25 mouse cellular contexts compared by ENCODE assay signal in the genomic region with DNA sequence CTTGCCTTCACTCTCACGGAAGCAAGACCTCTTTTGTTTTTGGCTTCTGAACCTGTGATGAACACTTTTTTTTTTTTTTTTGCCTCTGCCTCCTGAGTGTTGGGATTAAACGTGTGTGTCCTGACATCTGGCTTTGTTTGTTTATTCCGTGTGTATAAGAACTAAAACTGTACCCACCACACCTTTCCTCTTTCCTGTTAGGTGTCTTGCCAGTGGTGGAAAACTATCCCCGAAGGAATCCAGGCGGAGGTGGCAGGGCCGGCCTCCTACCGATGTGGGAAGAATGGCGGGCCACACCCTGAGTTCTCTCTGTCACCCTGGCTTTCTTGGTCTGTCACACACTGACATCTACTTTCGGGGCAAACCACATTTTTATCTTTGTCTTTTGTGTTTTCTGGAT. TPM values are rescaled to one million over a fixed set of nuclear protein-coding genes. Genes with fewer than 3 reads are reported as not detected.
A peak's percentile ranks its signal among the peaks of the same experiment; 100 is the strongest.
DNase-seq lines count a peak whose midpoint lies in the region; ATAC-seq and TF ChIP-seq lines count a peak whose summit lies in the region.
"Had no signal": no experiment of that assay in that cellular context is flagged by ENCODE, and none has a peak within 500 bp of the region (broad histone marks: within the 10 kb centered on the region; RNA-seq: fewer than 3 reads in every experiment).

No protein-coding gene starts in this region.

- H3K27ac ChIP-seq in kidney, embryonic 14.5 days (ENCODE audit: low read depth, low read length) = no peak overlapping the region
- no peak overlapping the region for H3K27ac ChIP-seq in midbrain, embryonic 11.5 days (ENCODE audit: low read depth, low read length)
- H3K27ac ChIP-seq in midbrain, postnatal 0 days (ENCODE audit: low read depth, low read length) = no peak overlapping the region
- H3K27ac ChIP-seq: embryonic facial prominence, embryonic 10.5 days; forebrain, embryonic 12.5 days; hindbrain, embryonic 13.5 days; limb, embryonic 10.5 days; midbrain, embryonic 15.5 days; neural tube, embryonic 15.5 days had no signal

- H3K4me2 ChIP-seq in kidney, embryonic 14.5 days (replicated peaks; ENCODE audit: low read depth, low read length) = no peak overlapping the region
- H3K4me2 ChIP-seq in midbrain, embryonic 11.5 days = no peak overlapping the region
- H3K4me2 ChIP-seq in midbrain, postnatal 0 days (ENCODE audit: low read depth, low read length, poor library complexity, severe bottlenecking) = no peak overlapping the region
- H3K4me2 ChIP-seq: forebrain, embryonic 12.5 days; hindbrain, embryonic 13.5 days; midbrain, embryonic 15.5 days; neural tube, embryonic 15.5 days had no signal

- no peaks in the 10 kb centered on the region for H3K36me3 ChIP-seq in kidney, embryonic 14.5 days (ENCODE audit: control insufficient read depth, insufficient read depth, low read length)
- no peaks in the 10 kb centered on the region for H3K36me3 ChIP-seq in midbrain, embryonic 11.5 days (ENCODE audit: control insufficient read depth, insufficient read depth, low read length)
- no peaks in the 10 kb centered on the region for H3K36me3 ChIP-seq in midbrain, postnatal 0 days (ENCODE audit: insufficient read depth, low read length)
- H3K36me3 ChIP-seq: embryonic facial prominence, embryonic 10.5 days; forebrain, embryonic 12.5 days; hindbrain, embryonic 13.5 days; limb, embryonic 10.5 days; midbrain, embryonic 15.5 days; neural tube, embryonic 15.5 days had no signal

- no peak overlapping the region for H3K4me3 ChIP-seq in kidney, embryonic 14.5 days (ENCODE audit: low read length)
- H3K4me3 ChIP-seq in midbrain, embryonic 11.5 days (ENCODE audit: low read depth, low read length) = no peak overlapping the region
- no peak overlapping the region for H3K4me3 ChIP-seq in midbrain, postnatal 0 days (ENCODE audit: low read depth, low read length)
- H3K4me3 ChIP-seq: embryonic facial prominence, embryonic 10.5 days; forebrain, embryonic 12.5 days; hindbrain, embryonic 13.5 days; limb, embryonic 10.5 days; megakaryocyte, embryonic 14.5 days; midbrain, embryonic 15.5 days; neural tube, embryonic 15.5 days had no signal

- H3K9ac ChIP-seq in kidney, embryonic 14.5 days (ENCODE audit: low read depth, low read length) = no peak overlapping the region
- H3K9ac ChIP-seq in midbrain, embryonic 11.5 days (ENCODE audit: low read length) = no peak overlapping the region
- H3K9ac ChIP-seq in midbrain, postnatal 0 days (replicated peaks; ENCODE audit: low read length, poor library complexity, severe bottlenecking) = no peak overlapping the region
- H3K9ac ChIP-seq: forebrain, embryonic 12.5 days; hindbrain, embryonic 13.5 days; liver, postnatal 0 days; midbrain, embryonic 15.5 days; neural tube, embryonic 15.5 days had no signal

- 82% methylated on average over 9 of the region's 9 CpGs for WGBS in kidney, embryonic 14.5 days
- 78% methylated on average over 9 of the region's 9 CpGs for WGBS in midbrain, embryonic 11.5 days
- WGBS in midbrain, postnatal 0 days = 55% methylated on average over 9 of the region's 9 CpGs

- no peak for ATAC-seq in kidney, embryonic 14.5 days (ENCODE audit: low FRiP score, low TSS enrichment)
- no peak for ATAC-seq in midbrain, embryonic 11.5 days (ENCODE audit: low FRiP score)
- ATAC-seq in midbrain, postnatal 0 days (ENCODE audit: low FRiP score) = no peak
- ATAC-seq: inflammation-experienced regulatory T-cells, adult 6 months; liver, postnatal 0 days; midbrain, embryonic 15.5 days had no signal

- TF ChIP-seq CTCF in midbrain, postnatal 0 days (IDR thresholded peaks at IDR 0.05) = no peak

- no peaks in the 10 kb centered on the region for H3K27me3 ChIP-seq in kidney, embryonic 14.5 days (ENCODE audit: control insufficient read depth, insufficient read depth, low read length)
- no peaks in the 10 kb centered on the region for H3K27me3 ChIP-seq in midbrain, embryonic 11.5 days (ENCODE audit: control insufficient read depth, insufficient read depth, low read length)
- no peaks in the 10 kb centered on the region for H3K27me3 ChIP-seq in midbrain, postnatal 0 days (ENCODE audit: insufficient read depth, low read length)
- H3K27me3 ChIP-seq: CH12.LX; forebrain, embryonic 12.5 days; hindbrain, embryonic 13.5 days; megakaryocyte, embryonic 14.5 days; midbrain, embryonic 15.5 days; neural tube, embryonic 15.5 days had no signal

- 0 out of 2 replicates have a peak, but pooled peaks cover 2% of the 10 kb centered on the region for H3K4me1 ChIP-seq in kidney, embryonic 14.5 days (ENCODE audit: control insufficient read depth, insufficient read depth, low read length)
- H3K4me1 ChIP-seq in midbrain, embryonic 11.5 days (ENCODE audit: control insufficient read depth, insufficient read depth, low read length) = peaks cover 23% of the 10 kb centered on the region
- peaks cover 5% of the 10 kb centered on the region; the same call in 1 of the 2 replicates for H3K4me1 ChIP-seq in midbrain, postnatal 0 days (ENCODE audit: insufficient read depth, low read length)

- no peaks in the 10 kb centered on the region for H3K9me3 ChIP-seq in kidney, embryonic 14.5 days (ENCODE audit: control insufficient read depth, low read length)
- H3K9me3 ChIP-seq in midbrain, embryonic 11.5 days (ENCODE audit: control insufficient read depth, low read length) = no peaks in the 10 kb centered on the region
- H3K9me3 ChIP-seq in midbrain, postnatal 0 days (ENCODE audit: low read length) = no peaks in the 10 kb centered on the region
- H3K9me3 ChIP-seq: embryonic facial prominence, embryonic 10.5 days; forebrain, embryonic 12.5 days; hindbrain, embryonic 13.5 days; limb, embryonic 10.5 days; megakaryocyte, embryonic 14.5 days; midbrain, embryonic 15.5 days; neural tube, embryonic 15.5 days had no signal

- intact Hi-C loops in heart, postnatal 14 days (cut with DNase I) = no loop called here

- DNase-seq in heart, adult 18-20 months = peak; percentile 64 to 85
- no peak for DNase-seq in heart, postnatal 14 days
- DNase-seq in kidney, postnatal 14 days = peak; percentile 54
- peak; percentile 59 for DNase-seq in midbrain, embryonic 11.5 days (ENCODE audit: low spot score, missing footprints)
- DNase-seq in midbrain, postnatal 0 days (ENCODE audit: low spot score) = no peak
- no peak for DNase-seq in right cerebral cortex, postnatal 25 days
- DNase-seq: adrenal gland, adult 2 months; cerebellum, adult 8-10 months; gastrocnemius, postnatal 14 days; liver, postnatal 0 days; thymus, postnatal 4 days had no signal

RNA-seq across cellular contexts. Expression of a gene that starts 8.3 kb away (rescaled TPM):
- total RNA-seq in heart, adult 18-20 months (2021) = 10 to 100 TPM; 37.1 to 40.8 TPM
- total RNA-seq in heart, postnatal 14 days (2021) = 10 to 100 TPM; 44.2 to 45.6 TPM
- 12.6 and 30.4 TPM in 2 replicates for polyA plus RNA-seq in kidney, embryonic 14.5 days (2014; fragmentation: Nextera tagmentation; extraction: Ambion mirVana)
- polyA plus RNA-seq in midbrain, embryonic 11.5 days (2014; fragmentation: Nextera tagmentation; extraction: Ambion mirVana) = 37.9 and 38.4 TPM in 2 replicates
- total RNA-seq in midbrain, postnatal 0 days (2014; rRNA removed) = 65.7 and 77.5 TPM in 2 replicates
- 34.6 and 37.6 TPM in 2 replicates for polyA plus RNA-seq in midbrain, postnatal 0 days (2015; fragmentation: Nextera tagmentation; extraction: Ambion mirVana)

RNA-seq across cellular contexts. Expression of a gene that starts 51.7 kb away (rescaled TPM):
- total RNA-seq in heart, adult 18-20 months (2021) = not detected
- total RNA-seq in heart, postnatal 14 days (2021) = not detected
- polyA plus RNA-seq in kidney, embryonic 14.5 days (2014; fragmentation: Nextera tagmentation; extraction: Ambion mirVana) = not detected in 2 replicates
- 0.41 and 0.51 TPM in 2 replicates for polyA plus RNA-seq in midbrain, embryonic 11.5 days (2014; fragmentation: Nextera tagmentation; extraction: Ambion mirVana)
- 19.4 and 21.9 TPM in 2 replicates for total RNA-seq in midbrain, postnatal 0 days (2014; rRNA removed)
- 30.9 and 32.2 TPM in 2 replicates for polyA plus RNA-seq in midbrain, postnatal 0 days (2015; fragmentation: Nextera tagmentation; extraction: Ambion mirVana)
- total RNA-seq: CH12.LX; common myeloid progenitor, adult 5-6 weeks; gastrocnemius, postnatal 14 days; liver, adult 2 months had no signal
- polyA plus RNA-seq: kidney, embryonic 16.5 days; liver, adult 2 months; liver, postnatal 0 days; spleen, adult 2 months had no signal

RNA-seq across cellular contexts. Expression of a gene that starts 54.0 kb away (rescaled TPM):
- total RNA-seq in heart, adult 18-20 months (2021) = 10 to 100 TPM; 30.0 to 30.5 TPM
- total RNA-seq in heart, postnatal 14 days (2021) = 10 to 100 TPM; 44.7 to 51.8 TPM
- 25.8 and 34.8 TPM in 2 replicates for polyA plus RNA-seq in kidney, embryonic 14.5 days (2014; fragmentation: Nextera tagmentation; extraction: Ambion mirVana)
- 24.4 and 26.4 TPM in 2 replicates for polyA plus RNA-seq in midbrain, embryonic 11.5 days (2014; fragmentation: Nextera tagmentation; extraction: Ambion mirVana)
- 171 and 191 TPM in 2 replicates for total RNA-seq in midbrain, postnatal 0 days (2014; rRNA removed)
- 74.2 and 86.2 TPM in 2 replicates for polyA plus RNA-seq in midbrain, postnatal 0 days (2015; fragmentation: Nextera tagmentation; extraction: Ambion mirVana)

Comparison
In these comparisons a context has a peak if more than half of its experiments do, and no peak if none do; other contexts are left out.
1. DNase-seq: peak in heart, adult 18-20 months (2 of 2), kidney, postnatal 14 days (single experiment) and midbrain, embryonic 11.5 days (single experiment); none in heart, postnatal 14 days (0 of 2), midbrain, postnatal 0 days (single experiment) and right cerebral cortex, postnatal 25 days (single experiment).
2. RNA of a gene that starts 51.7 kb away (total RNA-seq): 19.4 to 21.9 TPM in midbrain, postnatal 0 days; not detected in heart, adult 18-20 months and not detected in heart, postnatal 14 days; every median in the first group is over 10 times any median in the second.